Mouse (Mus musculus) G1E (cell line): Measurements from ENCODE around the gene Slc25a45.

Source experiments
- CTCF ChIP-seq: IDR thresholded peaks from 2 replicates; pipeline ENCODE4 v1.5.1; 2012; ENCODE audit warnings: low read depth, low read length, inconsistent platforms, mixed read lengths
- POLR2AphosphoS5 ChIP-seq: IDR thresholded peaks from 2 replicates; pipeline ENCODE4 v1.6.1; 2012; ENCODE audit warnings: low read depth, low read length, inconsistent platforms; ENCODE audit not compliant: insufficient replicate concordance
- TAL1 ChIP-seq: conservative IDR thresholded peaks from 2 replicates; pipeline ENCODE4 v1.6.1; 2012; ENCODE audit warnings: low read depth, low read length, inconsistent platforms, mixed read lengths

DNA sequence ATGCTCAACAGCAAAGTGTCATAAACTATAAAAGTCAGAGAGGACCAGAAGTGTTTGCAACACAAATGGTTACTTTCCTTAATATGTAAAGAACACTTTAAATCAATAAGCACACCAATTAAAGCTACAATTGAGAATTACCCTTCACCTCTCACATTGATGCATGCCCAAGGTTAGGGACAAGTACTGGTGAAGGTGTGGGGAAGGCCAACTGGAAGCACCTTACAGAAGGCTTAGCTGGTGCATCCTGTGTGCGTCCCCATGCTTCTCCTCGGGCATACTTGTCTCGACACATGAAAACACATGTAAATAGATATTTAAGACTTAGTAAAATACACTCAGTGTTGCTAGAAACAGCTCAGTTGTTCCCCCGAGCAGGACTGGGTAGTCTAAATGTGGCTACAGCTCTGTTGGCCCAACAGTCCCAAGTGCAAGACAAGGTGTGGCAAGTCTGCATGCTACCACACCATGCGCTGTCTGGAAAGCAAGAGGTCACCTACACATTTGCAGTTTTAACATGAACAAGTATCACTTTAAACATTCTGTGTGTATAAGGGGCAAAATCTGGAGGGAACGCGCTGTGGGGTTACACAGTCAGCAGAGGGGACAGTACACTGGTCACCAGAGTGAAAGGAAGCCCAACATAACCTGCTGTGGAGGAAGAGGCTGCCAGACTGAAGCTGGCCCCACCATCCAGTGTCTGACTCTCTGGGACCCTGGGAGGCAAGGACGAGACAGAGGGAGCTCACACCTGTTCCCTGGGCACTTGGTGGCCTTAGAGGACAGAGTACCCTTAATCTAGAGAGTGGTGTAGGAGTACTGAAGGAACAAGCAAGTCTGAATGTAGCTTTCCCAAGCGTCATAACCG, 42.3 kb upstream of the Slc25a45 start:
- no peak for TF ChIP-seq CTCF
- TF ChIP-seq TAL1 = no peak
- TF ChIP-seq POLR2AphosphoS5 = 0 out of 2 replicates have a peak, but pooled peaks have one; percentile 49
